Mouse (Mus musculus): ENCODE measurements around the gene Cbfa2t3. TPM values are rescaled to one million over a fixed set of nuclear protein-coding genes. Genes with fewer than 3 reads are reported as not detected.

The Cbfa2t3 gene
- total and polyA plus RNA-seq, 3 experiments, result 10.5 to 102 TPM; not detected in 1

DNA sequence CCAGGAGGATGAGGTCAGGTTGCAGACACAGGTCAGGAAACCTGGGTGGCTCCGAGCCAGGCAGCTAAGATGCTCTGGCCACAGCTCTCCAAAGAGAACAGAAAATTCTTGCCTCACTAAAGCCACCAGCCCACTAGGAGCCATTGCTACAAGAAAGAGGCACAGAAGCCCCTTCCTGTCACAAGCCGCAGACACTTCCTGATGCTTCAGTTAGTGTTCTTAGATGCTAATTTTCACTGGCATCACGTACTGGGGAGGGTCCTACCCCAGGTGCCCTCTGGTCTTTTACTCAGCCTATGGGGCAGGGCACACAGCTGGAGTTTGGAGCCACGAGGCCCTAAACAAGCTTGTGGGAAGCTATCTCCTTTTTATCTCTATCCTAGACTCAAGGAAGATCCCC lies 102.9 kb downstream of the Cbfa2t3 start:
- Histone ChIP-seq H3K9ac (ENCODE audit: control insufficient read depth, low read depth, low read length, poor library complexity, severe bottlenecking) (no peak overlapping the region), H3K4me1 (ENCODE audit: control insufficient read depth in 1 of 2, insufficient read depth in 2 of 2, low read length in 2 of 2) (no peaks in the 10 kb centered on the region), H3K27ac (ENCODE audit: control insufficient read depth, low read depth, low read length) (no peak overlapping the region), H3K79me2 (ENCODE audit: control insufficient read depth, insufficient read depth, low read length, poor library complexity) (no peaks in the 10 kb centered on the region), H3K27me3 (ENCODE audit: control insufficient read depth in 1 of 2, insufficient read depth in 2 of 2, low read length in 2 of 2) (no peaks in the 10 kb centered on the region), H3K9me3 (replicated peaks; ENCODE audit: insufficient read depth, low read length) (no peaks in the 10 kb centered on the region), H3K4me3 (ENCODE audit: control insufficient read depth in 1 of 2, insufficient read depth in 1 of 2, low read depth in 2 of 2, low read length in 2 of 2) (no peak overlapping the region), H3K36me3 (ENCODE audit: control insufficient read depth in 1 of 2, insufficient read depth in 2 of 2, low read length in 2 of 2) (no peaks in the 10 kb centered on the region)
- TF ChIP-seq TBP (IDR thresholded peaks at IDR 0.05; ENCODE audit: low read depth, low read length) (no peak), TAL1 (IDR thresholded peaks at IDR 0.05; ENCODE audit: low read length) (no peak)
- no peak for DNase-seq (ENCODE audit: low read depth, low spot score)

DNA sequence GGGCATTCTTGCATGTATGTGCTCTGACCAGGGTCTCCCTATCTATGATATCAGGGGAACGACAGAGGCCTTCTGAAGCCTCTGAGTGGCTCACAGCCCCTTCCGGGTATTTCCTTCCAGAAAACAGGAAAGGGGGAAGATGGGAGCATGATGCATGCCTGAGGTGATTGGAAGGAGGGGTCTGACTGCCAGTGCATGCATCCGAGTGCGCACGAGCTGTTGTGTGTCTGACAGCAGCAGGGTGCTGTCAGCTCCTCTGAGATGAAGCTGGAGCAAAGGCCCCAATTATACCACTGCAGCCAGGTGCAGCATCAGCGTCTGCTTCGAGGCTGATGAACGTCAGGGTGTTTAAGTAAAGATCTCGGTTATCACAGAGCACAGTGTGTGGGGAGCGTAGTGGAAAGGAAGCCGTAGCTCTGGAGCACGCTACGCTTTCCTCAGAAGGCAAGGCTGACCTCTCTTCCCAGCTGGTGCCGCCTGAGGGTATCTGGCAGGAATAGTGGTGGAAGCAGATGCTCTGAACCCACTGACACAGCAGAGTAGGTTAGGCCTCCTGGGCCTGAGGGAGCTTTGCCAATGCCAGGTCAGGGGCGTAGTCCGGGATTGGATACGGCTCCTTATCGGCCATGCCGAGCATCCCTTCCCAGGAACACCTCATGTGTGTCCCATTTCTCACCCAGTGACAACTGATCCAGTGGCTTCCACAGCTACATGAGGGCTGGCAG lies 105.0 kb downstream of the Cbfa2t3 start:
- Histone ChIP-seq H3K27ac (ENCODE audit: control insufficient read depth, low read depth, low read length) (no peak overlapping the region), H3K4me1 (ENCODE audit: control insufficient read depth in 1 of 2, insufficient read depth in 2 of 2, low read length in 2 of 2) (no peaks in the 10 kb centered on the region), H3K9ac (ENCODE audit: control insufficient read depth, low read depth, low read length, poor library complexity, severe bottlenecking) (no peak overlapping the region), H3K27me3 (ENCODE audit: control insufficient read depth in 1 of 2, insufficient read depth in 2 of 2, low read length in 2 of 2) (no peaks in the 10 kb centered on the region), H3K79me2 (ENCODE audit: control insufficient read depth, insufficient read depth, low read length, poor library complexity) (no peaks in the 10 kb centered on the region), H3K9me3 (replicated peaks; ENCODE audit: insufficient read depth, low read length) (no peaks in the 10 kb centered on the region), H3K36me3 (ENCODE audit: control insufficient read depth in 1 of 2, insufficient read depth in 2 of 2, low read length in 2 of 2) (no peaks in the 10 kb centered on the region), H3K4me3 (ENCODE audit: control insufficient read depth in 1 of 2, insufficient read depth in 1 of 2, low read depth in 2 of 2, low read length in 2 of 2) (no peak overlapping the region)
- DNase-seq (ENCODE audit: low read depth, low spot score), result no peak
- no peak for TF ChIP-seq JUND (IDR thresholded peaks at IDR 0.05; ENCODE audit: low read depth, low read length)
- TF ChIP-seq ETS1 (IDR thresholded peaks at IDR 0.05; ENCODE audit: low read depth, low read length), result no peak
- TF ChIP-seq MYB (IDR thresholded peaks at IDR 0.05; ENCODE audit: low read depth, low read length), result no peak
- TF ChIP-seq KAT2A (conservative IDR thresholded peaks at IDR 0.05; ENCODE audit: low read depth, low read length), result no peak
- no peak for TF ChIP-seq TBP (IDR thresholded peaks at IDR 0.05; ENCODE audit: low read depth, low read length)
- no peak for TF ChIP-seq RCOR1 (IDR thresholded peaks at IDR 0.05; ENCODE audit: low read depth, low read length)
- no peak for TF ChIP-seq MYC (IDR thresholded peaks at IDR 0.05; ENCODE audit: low read depth, low read length)
- TF ChIP-seq POLR2A (IDR thresholded peaks at IDR 0.05; ENCODE audit: control insufficient read depth in 1 of 2, insufficient read depth in 1 of 2, low read depth in 1 of 2, low read length in 2 of 2, poor library complexity in 1 of 2), result no peak
- TF ChIP-seq ZKSCAN1 (IDR thresholded peaks at IDR 0.05; ENCODE audit: low read depth, low read length), result no peak
- no peak for TF ChIP-seq TCF12 (IDR thresholded peaks at IDR 0.05; ENCODE audit: low read depth, low read length)
- TF ChIP-seq POLR2AphosphoS2 (IDR thresholded peaks at IDR 0.05; ENCODE audit: low read length), result no peak
- no peak for TF ChIP-seq CHD1 (IDR thresholded peaks at IDR 0.05; ENCODE audit: low read depth, low read length)
- TF ChIP-seq E2F4 (IDR thresholded peaks at IDR 0.05; ENCODE audit: borderline replicate concordance, low read depth, low read length), result no peak
- no peak for TF ChIP-seq ZMIZ1 (IDR thresholded peaks at IDR 0.05; ENCODE audit: low read depth, low read length)
- no peak for TF ChIP-seq MEF2A (IDR thresholded peaks at IDR 0.05; ENCODE audit: extremely low read depth, insufficient replicate concordance, low read depth, low read length, poor library complexity, severe bottlenecking)

Measured in MEL (cell line).